ENCODE assay signal across 9 mouse cellular contexts in genomic region chr3:142620956-142621562, GRCm38 (mm10). TPM values are rescaled to one million over a fixed set of nuclear protein-coding genes. Genes with fewer than 3 reads are reported as not detected.
DNase-seq lines count a peak whose midpoint lies in the region; ATAC-seq and TF ChIP-seq lines count a peak whose summit lies in the region.
"Had no signal": no experiment of that assay in that cellular context is flagged by ENCODE, and none has a peak within 500 bp of the region (broad histone marks: within the 10 kb centered on the region; RNA-seq: fewer than 3 reads in every experiment).

No protein-coding gene starts in this region.

- peak; percentile 41 for TF ChIP-seq CTCF in liver, embryonic 14.5 days (IDR thresholded peaks at IDR 0.05; ENCODE audit: low read depth)

- DNase-seq in midbrain, embryonic 14.5 days, result peak; percentile 8
- DNase-seq in brain, adult 2 months (ENCODE audit: low read depth, low spot score), result peak; percentile 7
- DNase-seq in liver, embryonic 14.5 days (ENCODE audit: low read depth in 3 of 3, low spot score in 3 of 3), result no peak
- DNase-seq in ovary, adult 18-20 months (ENCODE audit: low spot score), result no peak
- DNase-seq in testis, postnatal 10 days (ENCODE audit: low spot score), result no peak

- no peak overlapping the region for H3K9ac ChIP-seq in midbrain, embryonic 14.5 days (replicated peaks; ENCODE audit: low read length)
- no peak overlapping the region for H3K9ac ChIP-seq in midbrain, embryonic 13.5 days (replicated peaks)
- no peak overlapping the region; the same call in 1 of the 2 replicates for H3K9ac ChIP-seq in liver, embryonic 14.5 days (replicated peaks)
- peak overlapping the region; percentile 67 for H3K9ac ChIP-seq in stomach, embryonic 16.5 days (ENCODE audit: low read length)

- no peak overlapping the region for H3K4me3 ChIP-seq in midbrain, embryonic 14.5 days (replicated peaks; ENCODE audit: low read depth, low read length)
- no peak overlapping the region for H3K4me3 ChIP-seq in midbrain, embryonic 13.5 days (replicated peaks)
- H3K4me3 ChIP-seq in liver, embryonic 14.5 days (ENCODE audit: insufficient read depth in 1 of 2, low read depth in 2 of 2, low read length in 2 of 2), result peak overlapping the region; percentile 36 to 42; a peak in 2 of 4 replicates
- H3K4me3 ChIP-seq in stomach, embryonic 16.5 days (replicated peaks; ENCODE audit: low read length), result peak overlapping the region; percentile 42
- H3K4me3 ChIP-seq: erythroblast, embryonic 14.5 days had no signal

- no peaks in the 10 kb centered on the region for H3K4me1 ChIP-seq in midbrain, embryonic 14.5 days (ENCODE audit: control insufficient read depth, insufficient read depth, low read length)
- no peaks in the 10 kb centered on the region for H3K4me1 ChIP-seq in midbrain, embryonic 13.5 days (replicated peaks)
- no peaks in the 10 kb centered on the region; a peak in 2 of 4 replicates for H3K4me1 ChIP-seq in liver, embryonic 14.5 days (replicated peaks; ENCODE audit: control insufficient read depth in 2 of 2, insufficient read depth in 2 of 2, low read length in 1 of 2)
- 0 out of 2 replicates have a peak, but pooled peaks cover 4% of the 10 kb centered on the region for H3K4me1 ChIP-seq in stomach, embryonic 16.5 days (ENCODE audit: control insufficient read depth, insufficient read depth, low read length)

- 59% methylated on average over 3 of the region's 3 CpGs for WGBS in midbrain, embryonic 14.5 days
- 59% methylated on average over 3 of the region's 3 CpGs for WGBS in midbrain, embryonic 13.5 days
- WGBS in liver, embryonic 14.5 days (ENCODE audit: insufficient replicate concordance), result 37% methylated on average over 3 of the region's 3 CpGs
- 45% methylated on average over 3 of the region's 3 CpGs for WGBS in stomach, embryonic 16.5 days

- no peaks in the 10 kb centered on the region for H3K36me3 ChIP-seq in midbrain, embryonic 14.5 days (ENCODE audit: control insufficient read depth, insufficient read depth, low read length)
- no peaks in the 10 kb centered on the region for H3K36me3 ChIP-seq in midbrain, embryonic 13.5 days
- no peaks in the 10 kb centered on the region for H3K36me3 ChIP-seq in liver, embryonic 14.5 days (replicated peaks; ENCODE audit: control insufficient read depth, insufficient read depth, low read depth)
- no peaks in the 10 kb centered on the region for H3K36me3 ChIP-seq in stomach, embryonic 16.5 days (ENCODE audit: control insufficient read depth, insufficient read depth, low read length)

- H3K4me2 ChIP-seq in midbrain, embryonic 14.5 days (ENCODE audit: low read length), result no peak overlapping the region
- H3K4me2 ChIP-seq in midbrain, embryonic 13.5 days (replicated peaks), result no peak overlapping the region
- peak overlapping the region; percentile 61 for H3K4me2 ChIP-seq in liver, embryonic 14.5 days (ENCODE audit: low read depth)
- H3K4me2 ChIP-seq in stomach, embryonic 16.5 days (ENCODE audit: low read depth, low read length), result peak overlapping the region; percentile 58

- no peak for TF ChIP-seq EP300 in liver, embryonic 14.5 days (IDR thresholded peaks at IDR 0.05; ENCODE audit: low read depth)

- no peak for ATAC-seq in midbrain, embryonic 14.5 days (ENCODE audit: low FRiP score, low TSS enrichment)
- no peak for ATAC-seq in midbrain, embryonic 13.5 days
- no peak for ATAC-seq in liver, embryonic 14.5 days (ENCODE audit: insufficient read depth)
- no peak for ATAC-seq in stomach, embryonic 16.5 days (ENCODE audit: insufficient read depth, low FRiP score)
- ATAC-seq in erythroid progenitor cell, adult 5-6 weeks (replicated peaks; ENCODE audit: low FRiP score, poor library complexity, severe bottlenecking), result no peak

- H3K27me3 ChIP-seq in midbrain, embryonic 14.5 days (ENCODE audit: control insufficient read depth, insufficient read depth, low read length), result no peaks in the 10 kb centered on the region
- no peaks in the 10 kb centered on the region for H3K27me3 ChIP-seq in midbrain, embryonic 13.5 days
- H3K27me3 ChIP-seq in liver, embryonic 14.5 days (ENCODE audit: control insufficient read depth, insufficient read depth, low read length), result no peaks in the 10 kb centered on the region
- H3K27me3 ChIP-seq in stomach, embryonic 16.5 days (ENCODE audit: control insufficient read depth, insufficient read depth, low read length), result no peaks in the 10 kb centered on the region

- no peak overlapping the region for H3K27ac ChIP-seq in midbrain, embryonic 14.5 days (replicated peaks; ENCODE audit: low read depth, low read length)
- H3K27ac ChIP-seq in midbrain, embryonic 13.5 days, result no peak overlapping the region
- no peak overlapping the region for H3K27ac ChIP-seq in liver, embryonic 14.5 days
- peak overlapping the region; percentile 70 for H3K27ac ChIP-seq in stomach, embryonic 16.5 days (ENCODE audit: low read length)

- H3K9me3 ChIP-seq in midbrain, embryonic 14.5 days (ENCODE audit: control insufficient read depth, low read length), result no peaks in the 10 kb centered on the region
- H3K9me3 ChIP-seq in midbrain, embryonic 13.5 days, result no peaks in the 10 kb centered on the region
- no peaks in the 10 kb centered on the region for H3K9me3 ChIP-seq in liver, embryonic 14.5 days (ENCODE audit: control insufficient read depth, low read length)
- no peaks in the 10 kb centered on the region for H3K9me3 ChIP-seq in stomach, embryonic 16.5 days (replicated peaks; ENCODE audit: control insufficient read depth, low read length)

RNA-seq across cellular contexts. Expression of gene Gbp2, which starts 0.7 kb away (rescaled TPM):
- polyA plus RNA-seq in midbrain, embryonic 14.5 days (2014; fragmentation: Nextera tagmentation; extraction: Ambion mirVana), result 0.16 and 2.5 TPM in 2 replicates
- 0.23 and 0.30 TPM in 2 replicates for polyA plus RNA-seq in midbrain, embryonic 13.5 days (2015; fragmentation: Nextera tagmentation; extraction: Ambion mirVana)
- 0.81 and 1.3 TPM in 2 replicates for polyA plus RNA-seq in liver, embryonic 14.5 days (2012; rRNA removed)
- 1.8 and 2.2 TPM in 2 replicates for polyA plus RNA-seq in liver, embryonic 14.5 days (2014; fragmentation: Nextera tagmentation; extraction: Ambion mirVana)
- polyA plus RNA-seq in stomach, embryonic 16.5 days (2015; fragmentation: Nextera tagmentation; extraction: Ambion mirVana), result 4.1 TPM in 2 replicates
- total RNA-seq in erythroid progenitor cell, adult 5-6 weeks (2015; ENCODE audit: low replicate concordance), result 3.4 and 4.7 TPM in 2 replicates
- total RNA-seq in erythroid progenitor cell, adult 5-6 weeks (2017; ENCODE audit: low replicate concordance), result 4.8 and 6.0 TPM in 2 replicates
- polyA plus RNA-seq: erythroblast, embryonic 14.5 days had no signal

RNA-seq across cellular contexts. Expression of gene Gbp2b, which starts 26.4 kb away (rescaled TPM):
- polyA plus RNA-seq in midbrain, embryonic 14.5 days (2014; fragmentation: Nextera tagmentation; extraction: Ambion mirVana), result not detected in 2 replicates
- not detected in 2 replicates for polyA plus RNA-seq in midbrain, embryonic 13.5 days (2015; fragmentation: Nextera tagmentation; extraction: Ambion mirVana)
- 0.01 and 0.03 TPM in 2 replicates for polyA plus RNA-seq in liver, embryonic 14.5 days (2012; rRNA removed)
- not detected in 2 replicates for polyA plus RNA-seq in liver, embryonic 14.5 days (2014; fragmentation: Nextera tagmentation; extraction: Ambion mirVana)
- 0.12 TPM in 1 of 2 replicates, not detected in the other for polyA plus RNA-seq in stomach, embryonic 16.5 days (2015; fragmentation: Nextera tagmentation; extraction: Ambion mirVana)
- total RNA-seq in erythroid progenitor cell, adult 5-6 weeks (2015; ENCODE audit: low replicate concordance), result not detected in 2 replicates
- not detected in 2 replicates for total RNA-seq in erythroid progenitor cell, adult 5-6 weeks (2017; ENCODE audit: low replicate concordance)
- polyA plus RNA-seq: erythroblast, embryonic 14.5 days had no signal

Comparison
In these comparisons a context has a peak if more than half of its experiments do, and no peak if none do; other contexts are left out.
1. DNase-seq: peak in midbrain, embryonic 14.5 days (single experiment) and brain, adult 2 months (single experiment); none in liver, embryonic 14.5 days (0 of 3), ovary, adult 18-20 months (single experiment) and testis, postnatal 10 days (single experiment).
2. H3K4me2 ChIP-seq: peak in liver, embryonic 14.5 days (single experiment) and stomach, embryonic 16.5 days (single experiment); none in midbrain, embryonic 14.5 days (single experiment) and midbrain, embryonic 13.5 days (single experiment).
3. H3K4me3 ChIP-seq: peak in liver, embryonic 14.5 days (2 of 2) and stomach, embryonic 16.5 days (single experiment); none in midbrain, embryonic 14.5 days (single experiment) and midbrain, embryonic 13.5 days (single experiment).